Mouse (Mus musculus) adrenal gland, adult 10 weeks (tissue): ENCODE results near the gene Zfp316. TPM values are rescaled to one million over a fixed set of nuclear protein-coding genes. Genes with fewer than 3 reads are reported as not detected.

Experiments used
- polyA plus RNA-seq: library from polyadenylated mRNA; stranded (reverse); fragments of 350-450 nt; fragmentation: Illumina TruSeq; extraction: RNeasy Lipid Tissue Mini Kit (QIAGEN cat#74804); gene quantifications from one replicate; pipeline ENCODE4 v1.2.3, GENCODE M21; 2014; ENCODE audit warnings: low read depth, low replicate concordance

Gene Zfp316
- 0.87 TPM for polyA plus RNA-seq

GRCm38 (mm10) chr5:143269363-143270150, at the start of gene Zfp316:
Gene Zfp316 (minus strand): TSS chr5:143270022.

GRCm38 (mm10) chr5:143314730-143315513, 45.1 kb upstream of the Zfp316 start, which contains the start of gene E130309D02Rik:
Gene E130309D02Rik (minus strand): TSS chr5:143315360.

GRCm38 (mm10) chr5:143293404-143293803, 23.6 kb upstream of the Zfp316 start, which contains the start of gene Zfp853:
Gene Zfp853 (minus strand): TSS chr5:143293623.

GRCm38 (mm10) chr5:143235028-143235693, 34.7 kb downstream of the Zfp316 start, which contains the start of gene Zfp12:
Gene Zfp12 (plus strand): TSS chr5:143235163.

GRCm38 (mm10) chr5:143226790-143227189, 43.0 kb downstream of the Zfp316 start, which contains the start of gene Spdye4a:
Gene Spdye4a (minus strand): TSS chr5:143226890.

Other genes with a start within 250 kb of the Zfp316 start
- gene Rnf216, start 157.0 kb downstream of the Zfp316 start, polyA plus RNA-seq: 58.0 TPM
- not detected for gene Olfr718-ps1, start 122.4 kb downstream of the Zfp316 start, polyA plus RNA-seq
- 10.3 TPM for gene Rbak, start 89.2 kb downstream of the Zfp316 start, polyA plus RNA-seq
- not detected for gene Spdye4b, start 89.0 kb downstream of the Zfp316 start, polyA plus RNA-seq
- not detected for gene Spdye4a, start 43.1 kb downstream of the Zfp316 start, polyA plus RNA-seq
- 15.7 TPM for gene Zfp12, start 34.9 kb downstream of the Zfp316 start, polyA plus RNA-seq
- gene Zfp853, start 23.6 kb upstream of the Zfp316 start, polyA plus RNA-seq: not detected
- gene E130309D02Rik, start 45.3 kb upstream of the Zfp316 start, polyA plus RNA-seq: 2.2 TPM
- 7.6 TPM for gene Zdhhc4, start 59.2 kb upstream of the Zfp316 start, polyA plus RNA-seq
- not detected for gene Grid2ip, start 87.3 kb upstream of the Zfp316 start, polyA plus RNA-seq
- gene Kdelr2, start 133.8 kb upstream of the Zfp316 start, polyA plus RNA-seq: 75.5 TPM
- 2.9 TPM for gene Daglb, start 194.6 kb upstream of the Zfp316 start, polyA plus RNA-seq